Mouse (Mus musculus) MEL (cell line): ENCODE measurements at regions not wholly inside any gene's neighbourhood (a gene's known extent, or its start where the extent isn't known, plus 50 kb on each side); places are given as distances from the start of the nearest gene placed in this dataset.

ENCODE experiments used
- DNase-seq: peaks from one replicate; pipeline ENCODE4 v3.0.0; 2011; ENCODE audit warnings: low read depth, low spot score
- H3K27ac ChIP-seq: 2 replicates; pipeline ENCODE4 v1.5.1; 2012; ENCODE audit warnings: low read depth, mild to moderate bottlenecking, control low read depth, low read length, moderate library complexity; ENCODE audit not compliant: control insufficient read depth
- H3K27me3 ChIP-seq, 2 experiments: fragments of 150-350 bp in 1 of 2; sonication (generic) in 1 of 2; 2 replicates each; pipeline ENCODE4 v1.6.1; 2012; ENCODE audit warnings: low read length in 2 of 2, mild to moderate bottlenecking in 2 of 2, improper control_type of control experiment in 1 of 2, moderate library complexity in 1 of 2; ENCODE audit not compliant: insufficient read depth in 2 of 2, control insufficient read depth in 1 of 2
- H3K36me3 ChIP-seq, 2 experiments: 2 replicates each; pipeline ENCODE4 v1.6.1; 2012 to 2014; ENCODE audit warnings: low read length in 2 of 2, improper control_type of control experiment in 1 of 2, inconsistent platforms in 1 of 2, mild to moderate bottlenecking in 1 of 2; ENCODE audit not compliant: insufficient read depth in 2 of 2, control insufficient read depth in 1 of 2
- H3K4me1 ChIP-seq, 2 experiments: fragments of 150-350 bp in 1 of 2; sonication (generic) in 1 of 2; 2 replicates each; pipeline ENCODE4 v1.6.1; 2012; ENCODE audit warnings: low read length in 2 of 2, improper control_type of control experiment in 1 of 2, mild to moderate bottlenecking in 1 of 2; ENCODE audit not compliant: insufficient read depth in 2 of 2, control insufficient read depth in 1 of 2
- H3K4me3 ChIP-seq, 2 experiments: fragments of 150-350 bp in 1 of 2; sonication (generic) in 1 of 2; 2 replicates each; pipeline ENCODE4 v1.5.1; 2012; ENCODE audit warnings: low read depth in 2 of 2, low read length in 2 of 2, mild to moderate bottlenecking in 2 of 2, moderate library complexity in 2 of 2, control low read depth in 1 of 2, improper control_type of control experiment in 1 of 2; ENCODE audit not compliant: control insufficient read depth in 1 of 2, insufficient read depth in 1 of 2
- H3K79me2 ChIP-seq: 2 replicates; pipeline ENCODE4 v1.6.1; 2012; ENCODE audit warnings: mild to moderate bottlenecking, low read length, moderate library complexity; ENCODE audit not compliant: control insufficient read depth, poor library complexity, insufficient read depth
- H3K9ac ChIP-seq: 2 replicates; pipeline ENCODE4 v1.6.1; 2012; ENCODE audit warnings: low read depth, mild to moderate bottlenecking, control low read depth, low read length, moderate library complexity; ENCODE audit not compliant: control insufficient read depth, poor library complexity, severe bottlenecking
- H3K9me3 ChIP-seq: fragments of 150-350 bp; sonication (generic); replicated peaks from 2 replicates; pipeline ENCODE4 v1.6.1; 2012; ENCODE audit warnings: mild to moderate bottlenecking, low read length, improper control_type of control experiment, moderate library complexity; ENCODE audit not compliant: insufficient read depth
- BHLHE40 ChIP-seq: IDR thresholded peaks from 2 replicates; pipeline ENCODE4 v1.6.1; 2012; ENCODE audit warnings: low read depth, mild to moderate bottlenecking, inconsistent platforms, low read length, improper control_type of control experiment, borderline replicate concordance
- CHD2 ChIP-seq: IDR thresholded peaks from 2 replicates; pipeline ENCODE4 v1.6.1; 2011; ENCODE audit warnings: low read length, improper control_type of control experiment
- CTCF ChIP-seq, 3 experiments: IDR thresholded peaks in 2 of 3; conservative IDR thresholded peaks in 1 of 3; 2 replicates each; pipeline ENCODE4 v1.5.1; 2011 to 2012; ENCODE audit warnings: low read length in 3 of 3, low read depth in 2 of 3, mild to moderate bottlenecking in 2 of 3, improper control_type of control experiment in 1 of 3, inconsistent platforms in 1 of 3, mixed read lengths in 1 of 3, moderate library complexity in 1 of 3; ENCODE audit not compliant: control insufficient read depth in 1 of 3, insufficient read depth in 1 of 3, poor library complexity in 1 of 3, severe bottlenecking in 1 of 3
- ELF1 ChIP-seq: IDR thresholded peaks from 2 replicates; pipeline ENCODE4 v1.6.1; 2014; ENCODE audit warnings: low read depth, mild to moderate bottlenecking, inconsistent platforms, low read length, improper control_type of control experiment, moderate library complexity
- EP300 ChIP-seq, 2 experiments: IDR thresholded peaks; 2 replicates each; pipeline ENCODE4 v1.6.1; 2011; ENCODE audit warnings: improper control_type of control experiment in 2 of 2, low read length in 2 of 2, low read depth in 1 of 2, mild to moderate bottlenecking in 1 of 2
- ETS1 ChIP-seq: IDR thresholded peaks from 2 replicates; pipeline ENCODE4 v1.6.1; 2012; ENCODE audit warnings: low read depth, mild to moderate bottlenecking, inconsistent platforms, low read length, improper control_type of control experiment, moderate library complexity
- MAFK ChIP-seq: IDR thresholded peaks from 2 replicates; pipeline ENCODE4 v1.6.1; 2011; ENCODE audit warnings: low read depth, mild to moderate bottlenecking, low read length, improper control_type of control experiment, borderline replicate concordance
- MAX ChIP-seq: IDR thresholded peaks from 2 replicates; pipeline ENCODE4 v1.6.1; 2011; ENCODE audit warnings: low read length, improper control_type of control experiment
- MAZ ChIP-seq: IDR thresholded peaks from 2 replicates; pipeline ENCODE4 v1.6.1; 2012; ENCODE audit warnings: low read depth, mild to moderate bottlenecking, inconsistent platforms, low read length, improper control_type of control experiment
- MXI1 ChIP-seq: IDR thresholded peaks from 2 replicates; pipeline ENCODE4 v1.6.1; 2011; ENCODE audit warnings: mild to moderate bottlenecking, low read depth, low read length, improper control_type of control experiment
- MYB ChIP-seq: IDR thresholded peaks from 2 replicates; pipeline ENCODE4 v1.6.1; 2011; ENCODE audit warnings: mild to moderate bottlenecking, low read depth, low read length, improper control_type of control experiment
- POLR2AphosphoS5 ChIP-seq: IDR thresholded peaks from 2 replicates; pipeline ENCODE4 v1.6.1; 2012; ENCODE audit warnings: low read depth, borderline replicate concordance, mild to moderate bottlenecking, inconsistent platforms, low read length, moderate library complexity, mixed read lengths
- SIN3A ChIP-seq: IDR thresholded peaks from 2 replicates; pipeline ENCODE4 v1.6.1; 2012; ENCODE audit warnings: low read length, improper control_type of control experiment, inconsistent platforms
- UBTF ChIP-seq: IDR thresholded peaks from 2 replicates; pipeline ENCODE4 v1.6.1; 2012; ENCODE audit warnings: low read depth, mild to moderate bottlenecking, inconsistent platforms, low read length, improper control_type of control experiment, moderate library complexity, borderline replicate concordance; ENCODE audit not compliant: insufficient read depth
- USF1 ChIP-seq: IDR thresholded peaks from 2 replicates; pipeline ENCODE4 v1.6.1; 2014; ENCODE audit warnings: low read depth, mild to moderate bottlenecking, inconsistent platforms, low read length, improper control_type of control experiment, moderate library complexity
- ZC3H11A ChIP-seq: IDR thresholded peaks from 2 replicates; pipeline ENCODE4 v1.6.1; 2012; ENCODE audit warnings: low read depth, mild to moderate bottlenecking, inconsistent platforms, low read length, improper control_type of control experiment
- ZNF384 ChIP-seq: IDR thresholded peaks from 2 replicates; pipeline ENCODE4 v1.6.1; 2012; ENCODE audit warnings: low read depth, mild to moderate bottlenecking, inconsistent platforms, low read length, improper control_type of control experiment

GRCm38 (mm10) chr14:81387566-81387965, 1403.7 kb downstream of the Olfm4 start:
- no peak for DNase-seq
- H3K4me3 ChIP-seq: no peak overlapping the region

More at GRCm38 (mm10) chr14:81387566-81387965, 1403.7 kb downstream of the Olfm4 start:
- no peaks in the 10 kb centered on the region for H3K4me1 ChIP-seq
- TF ChIP-seq USF1 (no peak), ZC3H11A (no peak), MAZ (no peak), POLR2AphosphoS5 (no peak), MYB (no peak), ELF1 (no peak), MAFK (no peak), CHD2 (no peak), CTCF (IDR thresholded peaks at IDR 0.05 in 2 of 3, conservative IDR thresholded peaks at IDR 0.05 in 1 of 3; ENCODE audit: control insufficient read depth in 1 of 3, insufficient read depth in 1 of 3, low read depth in 2 of 3, low read length in 3 of 3, poor library complexity in 1 of 3, severe bottlenecking in 1 of 3) (no peak), ETS1 (no peak), EP300 (IDR thresholded peaks at IDR 0.05; ENCODE audit: low read depth in 1 of 2, low read length in 2 of 2) (no peak), UBTF (no peak), MAX (no peak), SIN3A (no peak), BHLHE40 (no peak), ZNF384 (no peak), MXI1 (no peak)
- TF ChIP-seq, all 39 proteins: peak for 0
- no peaks in the 10 kb centered on the region for H3K36me3 ChIP-seq
- H3K9ac ChIP-seq: no peak overlapping the region
- H3K27ac ChIP-seq: no peak overlapping the region
- H3K27me3 ChIP-seq: no peaks in the 10 kb centered on the region
- no peaks in the 10 kb centered on the region for H3K79me2 ChIP-seq
- H3K9me3 ChIP-seq: no peaks in the 10 kb centered on the region
